Mouse (Mus musculus) midbrain, embryonic 11.5 days (tissue): Measurements from ENCODE around the gene Elavl4. TPM values are rescaled to one million over a fixed set of nuclear protein-coding genes. Genes with fewer than 3 reads are reported as not detected.
A peak's percentile ranks its signal among the peaks of the same experiment; 100 is the strongest.

ENCODE experiments used
- ATAC-seq: fragments of 200-750 bp; cut with Nextera tagmentation; 2 replicates; pipeline ENCODE4 v1.8.0; 2017; ENCODE audit warnings: moderate TSS enrichment, moderate library complexity; ENCODE audit not compliant: low FRiP score
- DNase-seq: peaks from one replicate; pipeline ENCODE4 v3.0.0; 2015; ENCODE audit warnings: low spot score; ENCODE audit errors: missing footprints
- H3K27ac ChIP-seq: fragments of 300-500 bp; sonication (generic); 2 replicates; pipeline ENCODE4 v1.5.1; 2014; ENCODE audit warnings: low read depth, low read length
- H3K27me3 ChIP-seq: fragments of 300-500 bp; sonication (generic); 2 replicates; pipeline ENCODE4 v1.6.1; 2014; ENCODE audit warnings: mild to moderate bottlenecking, low read length, moderate library complexity, mixed read lengths; ENCODE audit not compliant: control insufficient read depth, insufficient read depth
- H3K36me3 ChIP-seq: fragments of 300-500 bp; sonication (generic); 2 replicates; pipeline ENCODE4 v1.6.1; 2014; ENCODE audit warnings: mild to moderate bottlenecking, low read length, moderate library complexity, mixed read lengths; ENCODE audit not compliant: control insufficient read depth, insufficient read depth
- H3K4me1 ChIP-seq: fragments of 300-500 bp; sonication (generic); 2 replicates; pipeline ENCODE4 v1.6.1; 2014; ENCODE audit warnings: low read length; ENCODE audit not compliant: control insufficient read depth, insufficient read depth
- H3K4me2 ChIP-seq: fragments of 300-500 bp; sonication (generic); 2 replicates; pipeline ENCODE4 v1.6.1; 2014; ENCODE audit warnings: mild to moderate bottlenecking, moderate library complexity
- H3K4me3 ChIP-seq: fragments of 300-500 bp; sonication (generic); 2 replicates; pipeline ENCODE4 v1.5.1; 2014; ENCODE audit warnings: low read depth, low read length
- H3K9ac ChIP-seq: fragments of 300-500 bp; sonication (generic); 2 replicates; pipeline ENCODE4 v1.6.1; 2014; ENCODE audit warnings: low read length
- H3K9me3 ChIP-seq: fragments of 300-500 bp; sonication (generic); 2 replicates; pipeline ENCODE4 v1.6.1; 2016; ENCODE audit warnings: low read length; ENCODE audit not compliant: control insufficient read depth
- WGBS: fragments of 180-500 bp; shearing (Covaris S2); extraction: QIAGEN DNeasy Blood & Tissue Kit; methylation state at CpG from one replicate; pipeline ENCODE4 v1.1.7; 2014; 5-methylcytosine and 5-hydroxymethylcytosine counted together
- polyA plus RNA-seq: library from polyadenylated mRNA; unstranded; fragments of >200 nt; fragmentation: Nextera tagmentation; extraction: Ambion mirVana; gene quantifications from 2 replicates; pipeline ENCODE4 v1.2.1, GENCODE M21; 2014

Elavl4 gene
- polyA plus RNA-seq, 1 experiment from 2014 or later: 240 TPM

DNA sequence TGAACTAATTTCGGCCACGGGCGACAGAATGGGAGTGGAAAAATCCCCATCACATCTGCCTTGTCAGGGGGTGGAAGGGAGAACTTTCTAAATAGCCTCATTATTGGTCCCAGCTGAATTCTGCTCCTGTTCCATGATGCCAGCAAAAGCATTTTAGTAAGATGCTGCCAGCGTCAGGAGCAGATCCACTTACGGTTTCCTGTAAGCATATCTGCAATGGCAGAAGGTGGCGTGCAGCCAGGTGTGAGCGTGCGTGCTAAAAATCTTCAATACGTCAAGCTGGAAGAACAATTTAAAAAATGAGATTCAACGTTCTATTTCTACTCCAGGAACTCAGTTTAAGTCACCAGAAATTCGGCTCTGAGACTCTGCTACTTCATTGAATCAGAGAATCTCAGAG is 45.1 kb downstream of the Elavl4 start:
- ATAC-seq: no peak
- no peak for DNase-seq
- H3K27me3 ChIP-seq: no peaks in the 10 kb centered on the region
- H3K27ac ChIP-seq: no peak overlapping the region
- no peak overlapping the region for H3K4me2 ChIP-seq
- no peaks in the 10 kb centered on the region for H3K9me3 ChIP-seq
- no peak overlapping the region for H3K9ac ChIP-seq
- 89% methylated on average over 11 of the region's 11 CpGs for WGBS
- H3K4me1 ChIP-seq: no peaks in the 10 kb centered on the region; the same call in 1 of the 2 replicates
- no peaks in the 10 kb centered on the region for H3K36me3 ChIP-seq
- no peak overlapping the region for H3K4me3 ChIP-seq

- Histone ChIP-seq H3K4me3 (no peak overlapping the region), H3K9ac (no peak overlapping the region), H3K9me3 (no peaks in the 10 kb centered on the region), H3K4me1 (no peaks in the 10 kb centered on the region), H3K27ac (no peak overlapping the region), H3K27me3 (no peaks in the 10 kb centered on the region), H3K36me3 (no peaks in the 10 kb centered on the region), H3K4me2 (no peak overlapping the region)
- WGBS: 92% methylated on average over 3 of the region's 3 CpGs
- no peak for DNase-seq
- ATAC-seq: no peak
Measured at GRCm38 (mm10) chr4:110295793-110296192, 55.9 kb downstream of the Elavl4 start.

DNA sequence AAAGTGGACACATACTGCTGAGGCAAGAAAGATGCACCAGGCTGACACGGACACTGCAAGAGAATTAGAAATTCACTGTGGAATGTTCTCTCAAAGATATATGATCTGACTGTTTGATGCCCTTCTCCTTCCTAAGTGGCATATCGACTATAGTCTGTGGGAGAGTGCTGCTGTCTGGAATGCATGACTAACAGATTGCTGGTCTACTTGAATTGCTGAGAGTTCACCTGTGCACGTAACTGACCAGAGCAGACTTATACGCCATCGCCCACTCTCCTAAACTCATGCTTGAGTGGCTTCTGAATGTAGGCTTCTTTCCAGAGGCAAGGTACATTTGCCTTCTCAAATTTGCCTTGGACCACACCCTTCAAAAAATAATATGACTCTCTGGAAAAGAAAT is 58.5 kb downstream of the Elavl4 start:
- Histone ChIP-seq H3K36me3 (no peaks in the 10 kb centered on the region), H3K9me3 (no peaks in the 10 kb centered on the region), H3K9ac (no peak overlapping the region), H3K4me2 (no peak overlapping the region), H3K27me3 (peaks cover 5% of the 10 kb centered on the region), H3K4me1 (peaks cover 14% of the 10 kb centered on the region; the same call in 1 of the 2 replicates), H3K4me3 (no peak overlapping the region), H3K27ac (no peak overlapping the region)
- DNase-seq (no peak), ATAC-seq (no peak)
- WGBS: 76% methylated on average over 5 of the region's 5 CpGs

DNA sequence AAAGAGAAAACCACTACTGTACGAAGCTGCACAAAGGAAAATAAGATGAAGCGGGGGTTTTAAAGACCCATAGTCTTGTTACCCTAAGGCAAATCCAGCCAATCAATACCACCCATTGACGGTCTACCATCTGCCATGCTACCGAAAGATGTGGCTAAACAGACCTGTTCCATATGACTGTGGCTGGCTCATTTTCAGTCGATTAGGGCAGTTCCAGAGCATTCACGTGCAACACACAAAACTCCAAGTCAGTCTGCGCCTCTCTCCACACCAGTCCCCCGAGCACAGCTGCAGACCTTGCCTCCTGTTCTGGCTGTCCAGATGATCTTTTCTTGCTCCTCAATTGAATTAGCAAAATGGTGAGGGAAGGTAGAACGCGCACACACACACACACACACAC is 59.2 kb downstream of the Elavl4 start:
- peaks cover 17% of the 10 kb centered on the region; the same call in 1 of the 2 replicates for H3K4me1 ChIP-seq
- peak; percentile 89 for DNase-seq
- no peak overlapping the region for H3K9ac ChIP-seq
- peaks cover 5% of the 10 kb centered on the region for H3K27me3 ChIP-seq
- H3K4me2 ChIP-seq: no peak overlapping the region
- H3K9me3 ChIP-seq: no peaks in the 10 kb centered on the region
- no peak overlapping the region for H3K4me3 ChIP-seq
- peak; percentile 53 for ATAC-seq
- no peak overlapping the region; the same call in 1 of the 2 replicates for H3K27ac ChIP-seq
- 63% methylated on average over 10 of the region's 10 CpGs for WGBS
- H3K36me3 ChIP-seq: no peaks in the 10 kb centered on the region

GRCm38 (mm10) chr4:110290544-110291095 is 61.1 kb downstream of the Elavl4 start:
- H3K4me3 ChIP-seq: peak overlapping the region; percentile 3; the same call in 1 of the 2 replicates
- H3K27ac ChIP-seq: peak overlapping the region; percentile 72; the same call in 1 of the 2 replicates
- DNase-seq (peak; percentile 90), ATAC-seq (no peak)
- H3K27me3 ChIP-seq: peaks cover 5% of the 10 kb centered on the region
- H3K4me2 ChIP-seq: peak overlapping the region; percentile 30
- no peaks in the 10 kb centered on the region for H3K9me3 ChIP-seq
- H3K4me1 ChIP-seq: peaks cover 20% of the 10 kb centered on the region; the same call in 1 of the 2 replicates
- H3K36me3 ChIP-seq: no peaks in the 10 kb centered on the region
- 72% methylated on average over 7 of the region's 7 CpGs for WGBS
- H3K9ac ChIP-seq: peak overlapping the region; percentile 6

DNA sequence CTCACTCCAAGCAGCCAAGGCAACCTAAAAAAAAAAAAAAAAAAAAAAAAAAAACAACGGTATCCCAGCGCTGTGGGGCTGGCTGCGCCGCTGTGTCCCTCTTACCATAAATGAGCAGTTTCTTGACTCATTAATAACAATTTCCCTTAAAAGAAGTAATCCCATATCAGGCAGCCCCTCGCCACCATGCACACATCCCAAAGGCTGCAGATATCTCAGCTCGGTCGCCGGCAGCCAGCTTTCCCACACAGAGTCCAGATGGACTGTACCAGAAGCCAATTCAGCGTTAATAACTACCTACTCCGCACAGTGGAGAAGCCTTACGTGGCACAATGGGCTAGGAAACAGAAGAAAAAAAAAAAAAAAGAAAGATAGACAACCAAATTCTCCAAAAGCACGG is 61.7 kb downstream of the Elavl4 start:
- H3K4me1 ChIP-seq: peaks cover 20% of the 10 kb centered on the region; the same call in 1 of the 2 replicates
- ATAC-seq (peak; percentile 57), DNase-seq (peak; percentile 90)

DNA sequence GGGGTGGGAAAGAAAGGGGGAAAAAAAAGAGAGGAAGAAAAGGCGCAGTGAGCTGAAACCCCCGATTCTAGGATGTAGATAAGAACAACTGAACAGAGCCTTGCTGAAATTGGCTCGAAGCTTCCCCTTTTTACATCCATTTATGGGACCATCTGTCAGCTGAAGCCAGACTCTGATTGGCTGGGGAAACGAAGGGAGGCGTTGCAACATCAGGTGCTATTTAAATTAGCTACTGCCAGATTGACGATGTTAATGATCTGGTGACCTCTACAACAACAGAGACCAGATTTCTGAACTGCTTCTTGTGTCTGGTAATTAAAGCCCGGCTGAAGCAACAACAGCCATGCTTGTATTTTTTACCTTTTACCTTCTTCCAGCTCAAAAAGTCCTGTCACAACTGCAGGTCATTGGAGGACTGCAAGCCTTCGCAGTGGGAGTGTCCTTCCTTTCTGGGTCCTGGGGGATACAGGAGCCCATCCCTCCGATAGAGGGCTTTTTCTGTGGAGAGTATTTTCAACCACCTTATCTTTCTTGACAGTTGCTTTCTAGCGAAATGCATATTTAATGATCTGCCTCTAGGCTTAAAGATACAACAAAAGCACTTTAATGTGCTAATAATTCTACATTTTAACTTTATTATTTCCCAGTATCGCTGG is 64.2 kb downstream of the Elavl4 start:
- Histone ChIP-seq H3K9me3 (no peaks in the 10 kb centered on the region), H3K27me3 (peaks cover 9% of the 10 kb centered on the region), H3K36me3 (no peaks in the 10 kb centered on the region), H3K27ac (peak overlapping the region; percentile 89), H3K4me3 (peak overlapping the region; percentile 43), H3K9ac (peak overlapping the region; percentile 73; the same call in 1 of the 2 replicates), H3K4me2 (peak overlapping the region; percentile 48), H3K4me1 (peaks cover 23% of the 10 kb centered on the region)
- DNase-seq: peak; percentile 91
- ATAC-seq: peak; percentile 71
- 22% methylated on average over 11 of the region's 11 CpGs for WGBS

More for the DNA sequence above, 61.7 kb downstream of the Elavl4 start:
- peaks cover 5% of the 10 kb centered on the region for H3K27me3 ChIP-seq
- no peaks in the 10 kb centered on the region for H3K36me3 ChIP-seq
- H3K9me3 ChIP-seq: no peaks in the 10 kb centered on the region
- H3K9ac ChIP-seq: peak overlapping the region; percentile 6; the same call in 1 of the 2 replicates
- peak overlapping the region; percentile 72; the same call in 1 of the 2 replicates for H3K27ac ChIP-seq
- H3K4me3 ChIP-seq: peak overlapping the region; percentile 3; the same call in 1 of the 2 replicates
- peak overlapping the region; percentile 30 for H3K4me2 ChIP-seq
- 27% methylated on average over 12 of the region's 12 CpGs for WGBS

- DNase-seq: no peak
- Histone ChIP-seq H3K36me3 (no peaks in the 10 kb centered on the region), H3K27ac (peak overlapping the region; percentile 89), H3K27me3 (peaks cover 10% of the 10 kb centered on the region), H3K4me3 (peak overlapping the region; percentile 43), H3K9ac (peak overlapping the region; percentile 73), H3K4me1 (peaks cover 25% of the 10 kb centered on the region), H3K4me2 (peak overlapping the region; percentile 48), H3K9me3 (no peaks in the 10 kb centered on the region)
- 40% methylated on average over 7 of the region's 7 CpGs for WGBS
- no peak for ATAC-seq
Measured at GRCm38 (mm10) chr4:110286841-110287240, 64.9 kb downstream of the Elavl4 start.

GRCm38 (mm10) chr4:110286371-110286781 is 65.3 kb downstream of the Elavl4 start:
- Histone ChIP-seq H3K36me3 (no peaks in the 10 kb centered on the region), H3K4me2 (peak overlapping the region; percentile 48), H3K27me3 (peaks cover 12% of the 10 kb centered on the region), H3K9me3 (no peaks in the 10 kb centered on the region), H3K27ac (peak overlapping the region; percentile 89), H3K4me3 (peak overlapping the region; percentile 43), H3K4me1 (peaks cover 27% of the 10 kb centered on the region), H3K9ac (peak overlapping the region; percentile 73)
- 33% methylated on average over 9 of the region's 9 CpGs for WGBS
- peak; percentile 12; the same call in 1 of the 2 replicates for ATAC-seq
- DNase-seq: peak; percentile 91
